Mouse (Mus musculus): ENCODE results near the gene Prkar2b.

GRCm38 (mm10) chr12:32097107-32097506, 36.0 kb upstream of the Prkar2b start:
- no peak for TF ChIP-seq MYOD1 (IDR thresholded peaks at IDR 0.05; ENCODE audit: control insufficient read depth in 1 of 3, insufficient read length in 2 of 3, low read depth in 2 of 3)
- TF ChIP-seq CEBPB (IDR thresholded peaks at IDR 0.05; ENCODE audit: insufficient read depth, poor library complexity, severe bottlenecking), result no peak
- no peak for TF ChIP-seq POLR2AphosphoS2 (IDR thresholded peaks at IDR 0.05; ENCODE audit: insufficient read length, low read depth)
- TF ChIP-seq POLR2A (IDR thresholded peaks at IDR 0.05; ENCODE audit: insufficient read length, low read depth), result no peak
